Mouse (Mus musculus) spleen, postnatal 14 days (tissue): ENCODE results near the gene Ttc22.

ENCODE experiments used
- DNase-seq, 2 experiments: peaks; one replicate each; pipeline ENCODE4 v3.0.0; 2021 to 2022; ENCODE audit warnings: low spot score in 2 of 2

Ttc22 gene

DNA sequence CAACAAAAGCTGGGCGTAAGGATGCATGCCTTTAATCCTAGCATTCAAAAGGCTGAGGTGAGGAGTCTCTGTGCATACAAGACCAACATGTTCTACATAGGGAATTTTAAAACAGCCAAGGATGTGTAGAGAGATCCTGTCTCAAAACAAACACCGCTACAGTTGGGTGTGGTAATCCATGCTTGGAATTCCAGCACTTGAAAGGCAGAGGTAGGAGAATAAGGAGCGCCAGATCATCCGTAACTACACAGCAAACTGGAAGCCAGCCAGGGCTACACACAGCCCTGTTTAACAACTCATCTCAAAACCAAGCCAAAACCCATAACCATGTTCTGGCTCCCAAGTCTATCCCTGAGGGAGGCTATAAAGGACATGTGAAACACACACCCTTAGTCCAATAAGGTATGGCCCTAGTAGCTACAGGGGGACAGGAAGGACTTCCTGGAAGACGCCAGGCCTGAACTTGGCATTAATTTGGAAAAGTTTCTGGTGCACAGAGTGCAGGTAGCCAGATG, 41.8 kb downstream of the Ttc22 start:
- DNase-seq = no peak

DNA sequence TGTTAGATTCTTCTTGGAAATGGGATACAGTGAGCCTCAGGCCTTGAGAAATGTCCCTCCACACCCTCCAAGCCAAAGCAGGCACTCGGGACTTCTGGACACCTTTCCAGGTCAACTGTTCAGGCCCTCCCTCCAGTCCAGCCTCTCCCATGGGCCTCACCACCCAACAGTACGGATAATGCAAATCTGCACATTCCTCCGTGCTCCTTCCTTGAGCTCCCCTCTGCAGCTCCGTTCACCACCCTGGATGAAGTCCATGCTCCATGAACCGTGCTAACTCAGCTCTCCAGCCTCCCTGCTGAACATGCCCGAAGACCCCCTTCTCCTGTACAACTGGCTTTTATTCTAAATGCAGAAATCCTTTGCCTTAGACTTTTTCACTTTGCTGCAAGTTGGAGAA, 42.5 kb downstream of the Ttc22 start:
- no peak for DNase-seq

DNA sequence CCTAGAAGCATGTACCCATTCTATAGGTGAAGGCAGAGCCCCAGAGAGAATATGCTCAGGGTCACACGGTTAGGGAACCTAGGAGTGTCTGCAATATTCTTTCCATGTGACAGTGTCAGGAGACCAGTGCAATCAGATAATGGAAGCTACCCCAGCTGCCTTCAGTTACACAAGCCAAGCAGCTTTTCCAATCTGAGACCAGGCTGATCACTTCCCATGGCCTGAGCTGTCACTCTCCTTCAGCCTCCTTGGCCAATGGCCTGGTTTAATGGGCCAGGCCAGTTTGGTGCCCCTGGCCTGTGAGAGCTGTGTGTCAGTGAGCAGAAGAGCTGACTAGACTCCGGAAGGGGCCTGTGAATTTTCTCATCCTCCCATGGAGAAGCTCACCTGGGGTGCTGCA, 43.0 kb downstream of the Ttc22 start:
- DNase-seq = no peak

DNA sequence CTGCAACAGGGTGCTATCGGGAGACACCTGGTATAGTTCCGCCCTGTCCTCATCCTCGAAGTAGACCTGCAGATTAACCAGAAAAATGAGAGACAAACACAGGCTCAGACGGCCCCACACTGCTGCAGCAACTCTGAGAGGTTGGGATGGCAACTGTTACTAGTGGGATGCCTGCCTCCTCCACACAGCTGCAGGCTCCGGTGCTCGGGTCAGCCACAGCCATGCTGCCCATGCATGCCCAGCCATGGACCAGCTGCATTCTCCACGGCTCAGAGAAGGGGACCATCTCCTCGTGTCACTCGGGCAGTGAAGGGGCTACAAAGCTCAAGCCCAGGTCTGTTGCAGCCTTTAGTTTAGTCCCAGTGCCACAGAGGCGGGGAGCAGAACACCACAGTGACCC, 43.4 kb downstream of the Ttc22 start:
- no peak for DNase-seq

DNA sequence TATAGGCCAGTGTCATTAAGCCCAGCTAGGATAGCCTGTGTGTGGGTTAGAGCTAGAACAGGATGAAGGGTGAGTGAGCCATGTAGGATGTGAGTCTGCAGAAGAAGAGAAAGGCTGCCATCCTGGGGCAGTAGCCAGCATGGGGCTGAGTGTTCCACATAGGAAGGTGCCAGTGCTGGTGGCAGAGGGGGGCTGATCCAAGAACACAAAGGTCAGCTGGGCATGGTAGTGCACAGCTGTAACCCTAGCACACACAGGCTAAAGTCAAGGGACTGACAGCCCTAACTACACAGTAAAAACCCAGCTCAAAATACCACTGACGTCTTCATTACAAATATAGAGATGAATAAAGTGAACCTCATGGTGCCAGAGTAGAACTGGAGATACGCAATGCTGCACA, 44.3 kb downstream of the Ttc22 start:
- DNase-seq = no peak

DNA sequence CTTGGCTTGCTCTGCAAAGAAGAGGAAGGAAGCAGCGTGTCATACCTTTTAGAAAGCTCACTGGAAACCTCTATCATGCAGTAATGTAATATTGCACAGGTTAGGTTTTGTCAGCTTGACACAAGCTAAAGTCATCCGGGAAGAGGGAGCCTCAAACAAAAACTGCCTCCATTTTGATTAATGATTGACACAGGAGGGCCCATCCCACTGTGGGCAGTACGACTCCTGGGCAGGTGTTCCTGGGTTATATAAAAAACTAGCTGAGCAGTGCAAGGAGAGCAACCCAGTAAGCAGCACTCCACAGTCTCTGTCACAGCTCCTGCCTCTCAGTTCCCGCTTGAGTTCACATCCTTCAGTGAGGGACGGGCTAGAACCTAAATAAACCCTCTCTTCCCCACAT, 54.5 kb downstream of the Ttc22 start:
- no peak for DNase-seq

DNA sequence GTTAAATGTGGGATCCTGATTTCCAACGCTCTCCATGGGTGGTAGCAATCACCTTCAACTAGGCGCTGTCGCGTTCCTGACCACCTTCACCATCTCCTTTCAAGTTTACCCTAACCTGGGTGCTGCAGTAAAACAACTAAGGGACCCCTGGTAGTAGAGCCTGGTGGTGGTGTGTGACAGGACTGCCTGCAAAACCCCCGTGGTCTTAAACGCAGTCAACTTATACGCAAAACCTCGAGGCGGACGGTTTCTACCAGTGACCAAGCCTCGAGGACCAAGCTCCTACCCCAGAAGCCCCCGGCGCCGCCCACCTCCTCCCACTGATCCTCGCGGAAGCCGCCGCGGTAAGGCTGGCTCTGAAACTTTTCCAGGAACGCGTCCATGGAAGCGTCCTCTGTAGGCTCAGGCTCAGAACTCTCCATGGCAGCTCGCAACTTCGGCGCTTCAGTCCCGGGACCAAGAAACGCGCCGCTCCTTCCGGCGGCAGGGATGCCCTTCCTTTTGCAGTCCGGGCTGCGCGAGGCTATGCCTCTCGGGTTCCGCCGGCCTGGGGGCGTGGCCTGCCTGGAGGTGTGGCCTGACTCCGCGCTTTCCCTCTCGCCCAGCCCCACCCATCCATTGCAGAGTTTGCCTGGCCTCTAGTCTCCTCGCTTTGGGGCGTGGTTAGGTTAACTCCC, 56.3 kb downstream of the Ttc22 start, which contains the start of gene Ttc4:
TSS of gene Ttc4 (minus strand) at position 503 of the 677 bp plus-strand sequence.
- peak; percentile 84 to 90 for DNase-seq

DNA sequence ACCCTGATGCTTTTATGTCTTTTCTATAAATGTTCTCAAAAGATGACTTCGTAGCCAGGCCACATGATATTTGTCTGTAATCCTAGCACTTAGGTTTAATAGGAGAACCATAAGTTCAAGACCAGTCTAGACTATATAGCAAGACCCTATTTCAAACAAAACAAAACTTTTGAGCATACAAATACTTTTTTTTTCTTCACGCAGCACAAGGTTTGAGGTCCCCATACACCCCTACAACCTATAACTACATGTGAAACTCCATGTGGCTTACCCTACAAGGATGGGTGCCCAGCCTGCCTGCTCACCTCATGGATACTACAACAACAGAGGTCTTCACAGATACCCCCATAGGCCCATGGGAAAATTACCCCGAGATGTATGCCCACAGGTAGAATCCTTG, 56.9 kb downstream of the Ttc22 start:
- DNase-seq = no peak

DNA sequence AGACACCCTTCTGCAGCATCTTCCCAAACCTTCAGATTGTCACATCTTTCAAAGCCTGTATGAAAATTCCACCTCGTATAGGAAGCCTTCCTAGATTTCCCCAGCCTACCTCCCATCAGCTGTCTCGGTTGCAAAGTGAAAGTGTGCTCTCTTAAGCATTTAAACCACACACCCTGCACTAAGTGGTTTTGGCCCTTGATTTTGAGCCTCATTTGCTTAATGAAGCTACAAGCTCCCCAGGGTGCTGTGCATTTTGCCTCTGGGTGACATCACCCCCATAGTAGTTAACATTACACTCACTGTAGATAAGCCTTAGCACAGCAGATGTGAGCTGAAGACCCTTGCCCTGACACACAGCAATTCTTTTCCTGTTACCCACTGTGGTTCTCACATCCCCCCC, 58.7 kb downstream of the Ttc22 start:
- no peak for DNase-seq

DNA sequence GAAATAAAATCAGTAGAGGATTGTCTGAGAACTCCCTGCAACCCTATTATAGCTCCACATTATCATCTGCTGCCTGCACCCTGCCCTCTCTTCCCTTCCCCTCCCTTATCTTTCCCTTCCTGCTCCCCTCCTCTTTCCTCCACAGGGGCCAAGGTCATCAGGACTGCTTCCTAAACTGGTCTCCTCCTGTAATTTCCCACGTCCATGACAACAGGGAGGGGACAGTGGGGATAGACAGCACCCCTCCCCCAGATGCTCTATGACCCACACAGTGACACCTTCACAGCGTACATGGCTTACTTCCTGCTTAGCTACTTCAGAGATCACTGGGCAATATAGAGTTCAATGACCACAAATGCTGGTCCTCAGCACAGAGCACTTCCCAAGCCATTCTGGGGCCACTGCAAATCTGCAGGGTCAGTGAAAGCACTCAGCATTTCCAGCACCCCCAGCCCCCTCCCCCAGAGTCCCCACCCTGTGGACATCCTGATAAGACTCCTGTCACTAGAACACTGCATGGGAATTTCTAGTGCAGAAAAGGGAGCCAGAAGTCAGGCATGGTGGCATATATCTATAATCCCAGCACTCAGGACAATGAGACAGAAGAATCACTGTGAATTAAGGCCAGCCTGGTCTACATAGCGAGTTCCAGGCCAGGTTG, 66.5 kb downstream of the Ttc22 start:
- DNase-seq = no peak
